Mouse (Mus musculus) liver, embryonic 16.5 days (tissue): ENCODE measurements around the gene Arhgef10l. TPM values are rescaled to one million over a fixed set of nuclear protein-coding genes. Genes with fewer than 3 reads are reported as not detected.
A peak's percentile ranks its signal among the peaks of the same experiment; 100 is the strongest.

Source experiments
- ATAC-seq: fragments of 200-750 bp; cut with Nextera tagmentation; 2 replicates; pipeline ENCODE4 v1.8.0; 2017; ENCODE audit warnings: low read depth, mild to moderate bottlenecking, moderate number of reproducible peaks, moderate library complexity
- H3K27ac ChIP-seq: fragments of 300-500 bp; sonication (generic); 2 replicates; pipeline ENCODE4 v1.5.1; 2014; ENCODE audit warnings: mild to moderate bottlenecking, low read length
- H3K27me3 ChIP-seq: fragments of 300-500 bp; sonication (generic); 2 replicates; pipeline ENCODE4 v1.6.1; 2014; ENCODE audit warnings: low read depth, low read length, mixed read lengths; ENCODE audit not compliant: control insufficient read depth, insufficient read depth
- H3K36me3 ChIP-seq: fragments of 300-500 bp; sonication (generic); 2 replicates; pipeline ENCODE4 v1.6.1; 2014; ENCODE audit warnings: mild to moderate bottlenecking; ENCODE audit not compliant: control insufficient read depth, insufficient read depth
- H3K4me1 ChIP-seq: fragments of 300-500 bp; sonication (generic); 2 replicates; pipeline ENCODE4 v1.6.1; 2014; ENCODE audit warnings: low read depth, low read length, mixed read lengths; ENCODE audit not compliant: control insufficient read depth
- H3K4me2 ChIP-seq: fragments of 300-500 bp; sonication (generic); 2 replicates; pipeline ENCODE4 v1.6.1; 2014; ENCODE audit warnings: low read depth, low read length, mixed read lengths
- H3K4me3 ChIP-seq: fragments of 300-500 bp; sonication (generic); 2 replicates; pipeline ENCODE4 v1.5.1; 2014; ENCODE audit warnings: low read depth, mild to moderate bottlenecking, low read length
- H3K9ac ChIP-seq: fragments of 300-500 bp; sonication (generic); 2 replicates; pipeline ENCODE4 v1.6.1; 2014; ENCODE audit warnings: low read depth, low read length
- H3K9me3 ChIP-seq: fragments of 300-500 bp; sonication (generic); replicated peaks from 2 replicates; pipeline ENCODE4 v1.6.1; 2016; ENCODE audit warnings: low read length; ENCODE audit not compliant: control insufficient read depth
- WGBS: fragments of 180-500 bp; shearing (Covaris S2); extraction: QIAGEN DNeasy Blood & Tissue Kit; methylation state at CpG from one replicate; pipeline ENCODE4 v1.1.7; 2014; ENCODE audit not compliant: insufficient replicate concordance; 5-methylcytosine and 5-hydroxymethylcytosine counted together
- polyA plus RNA-seq: library from polyadenylated mRNA; unstranded; fragments of >200 nt; fragmentation: Nextera tagmentation; extraction: Ambion mirVana; gene quantifications from 2 replicates; pipeline ENCODE4 v1.2.1, GENCODE M21; 2015

Arhgef10l gene
- polyA plus RNA-seq, 1 experiment from 2014 or later, result 6.6 TPM

DNA sequence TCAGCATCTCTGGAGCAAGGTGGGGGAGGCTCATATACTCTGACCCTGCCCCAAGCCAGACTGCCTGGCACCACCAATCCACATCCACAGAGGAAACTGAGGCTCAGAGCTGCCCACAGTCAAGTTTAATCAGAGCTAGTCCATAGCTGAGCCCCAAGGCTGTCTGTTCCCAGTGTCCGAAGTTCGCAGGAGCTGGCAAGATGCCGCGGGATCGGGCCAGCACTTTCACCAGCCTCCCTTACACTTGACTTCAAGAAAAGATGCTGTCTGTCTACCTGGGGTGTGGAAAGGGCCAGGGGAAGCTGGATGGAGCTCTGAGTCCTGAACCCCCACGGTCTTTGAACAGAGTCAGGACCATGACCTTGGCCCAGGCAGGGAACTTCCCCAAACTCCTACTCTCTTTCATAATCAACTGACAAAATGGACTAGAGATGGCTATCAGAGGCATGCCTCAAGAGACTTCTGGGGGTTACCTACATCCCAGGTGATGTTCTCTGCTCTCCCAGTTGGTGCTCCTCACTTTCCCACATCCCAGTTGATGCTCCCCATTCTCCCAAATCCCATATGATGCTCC, 34.4 kb downstream of the Arhgef10l start:
- Histone ChIP-seq H3K4me3 (no peak overlapping the region), H3K4me1 (peaks cover 14% of the 10 kb centered on the region), H3K27ac (no peak overlapping the region), H3K27me3 (no peaks in the 10 kb centered on the region), H3K4me2 (no peak overlapping the region), H3K9ac (no peak overlapping the region; the same call in 1 of the 2 replicates), H3K9me3 (no peaks in the 10 kb centered on the region), H3K36me3 (no peaks in the 10 kb centered on the region)
- ATAC-seq, result no peak
- WGBS, result 62% methylated on average over 6 of the region's 6 CpGs

GRCm38 (mm10) chr4:140630651-140631241, 35.1 kb downstream of the Arhgef10l start:
- Histone ChIP-seq H3K9me3 (no peaks in the 10 kb centered on the region), H3K4me1 (peaks cover 18% of the 10 kb centered on the region), H3K4me2 (no peak overlapping the region), H3K4me3 (no peak overlapping the region), H3K27me3 (no peaks in the 10 kb centered on the region), H3K9ac (no peak overlapping the region; the same call in 1 of the 2 replicates), H3K27ac (no peak overlapping the region), H3K36me3 (no peaks in the 10 kb centered on the region)
- WGBS, result 41% methylated on average over 15 of the region's 15 CpGs
- ATAC-seq, result peak; percentile 6; the same call in 1 of the 2 replicates

- WGBS, result 49% methylated on average over 6 of the region's 6 CpGs
- H3K27ac ChIP-seq, result no peak overlapping the region
- no peak for ATAC-seq
- H3K36me3 ChIP-seq, result no peaks in the 10 kb centered on the region
- no peak overlapping the region for H3K9ac ChIP-seq
- H3K27me3 ChIP-seq, result no peaks in the 10 kb centered on the region
- H3K4me1 ChIP-seq, result peaks cover 22% of the 10 kb centered on the region
- H3K4me2 ChIP-seq, result no peak overlapping the region
- no peaks in the 10 kb centered on the region for H3K9me3 ChIP-seq
- H3K4me3 ChIP-seq, result no peak overlapping the region
These were observed 35.7 kb downstream of the Arhgef10l start for GRCm38 (mm10) chr4:140630136-140630535.

DNA sequence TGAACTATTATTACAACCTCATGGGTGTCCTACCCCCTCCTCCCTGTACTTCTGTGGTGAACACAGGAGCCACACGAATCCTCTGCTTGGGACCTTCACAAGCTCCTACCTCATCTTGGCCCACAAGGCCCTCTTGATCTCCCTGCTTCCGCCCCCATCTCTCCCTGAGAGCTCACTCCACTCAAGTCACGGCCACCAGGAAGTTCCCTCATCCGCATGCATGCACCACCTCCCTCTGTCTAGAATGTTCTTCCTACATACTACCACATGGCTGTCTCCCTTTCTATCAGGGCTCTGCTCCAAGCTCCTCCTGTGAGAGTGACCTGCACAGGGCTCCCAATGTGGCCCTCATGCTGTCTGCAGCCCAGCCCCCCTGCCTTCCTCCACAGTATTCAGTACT, 36.8 kb downstream of the Arhgef10l start:
- H3K27ac ChIP-seq, result no peak overlapping the region
- 50% methylated on average over 4 of the region's 4 CpGs for WGBS
- no peak for ATAC-seq

GRCm38 (mm10) chr4:140628412-140628943, 37.3 kb downstream of the Arhgef10l start:
- no peak overlapping the region for H3K9ac ChIP-seq
- no peak overlapping the region for H3K4me2 ChIP-seq
- no peak for ATAC-seq
- no peak overlapping the region for H3K4me3 ChIP-seq
- H3K27me3 ChIP-seq, result no peaks in the 10 kb centered on the region
- H3K4me1 ChIP-seq, result peaks cover 26% of the 10 kb centered on the region
- no peaks in the 10 kb centered on the region for H3K9me3 ChIP-seq
- 61% methylated on average over 11 of the region's 11 CpGs for WGBS
- no peaks in the 10 kb centered on the region for H3K36me3 ChIP-seq
- H3K27ac ChIP-seq, result no peak overlapping the region

More for the DNA sequence above, 36.8 kb downstream of the Arhgef10l start:
- no peak overlapping the region for H3K4me3 ChIP-seq
- peaks cover 25% of the 10 kb centered on the region for H3K4me1 ChIP-seq
- no peaks in the 10 kb centered on the region for H3K36me3 ChIP-seq
- no peaks in the 10 kb centered on the region for H3K27me3 ChIP-seq
- H3K9ac ChIP-seq, result no peak overlapping the region
- H3K4me2 ChIP-seq, result no peak overlapping the region
- H3K9me3 ChIP-seq, result no peaks in the 10 kb centered on the region

GRCm38 (mm10) chr4:140625651-140626525, 39.9 kb downstream of the Arhgef10l start:
- H3K4me1 ChIP-seq, result peaks cover 19% of the 10 kb centered on the region

GRCm38 (mm10) chr4:140624468-140625176, 41.2 kb downstream of the Arhgef10l start:
- H3K4me1 ChIP-seq, result peaks cover 17% of the 10 kb centered on the region
- WGBS, result 8% methylated on average over 11 of the region's 12 CpGs
- peak overlapping the region; percentile 53 for H3K27ac ChIP-seq
- ATAC-seq, result peak; percentile 44
- H3K36me3 ChIP-seq, result no peaks in the 10 kb centered on the region
- no peak overlapping the region for H3K9ac ChIP-seq
- no peaks in the 10 kb centered on the region for H3K27me3 ChIP-seq
- no peak overlapping the region for H3K4me3 ChIP-seq
- no peaks in the 10 kb centered on the region for H3K9me3 ChIP-seq
- peak overlapping the region; percentile 9; the same call in 1 of the 2 replicates for H3K4me2 ChIP-seq

More at GRCm38 (mm10) chr4:140625651-140626525, 39.9 kb downstream of the Arhgef10l start:
- no peak overlapping the region for H3K27ac ChIP-seq
- H3K9me3 ChIP-seq, result no peaks in the 10 kb centered on the region
- H3K36me3 ChIP-seq, result no peaks in the 10 kb centered on the region
- H3K4me3 ChIP-seq, result no peak overlapping the region
- H3K27me3 ChIP-seq, result no peaks in the 10 kb centered on the region
- ATAC-seq, result peak; percentile 51
- H3K9ac ChIP-seq, result no peak overlapping the region
- H3K4me2 ChIP-seq, result no peak overlapping the region
- WGBS, result 75% methylated on average over 12 of the region's 12 CpGs

DNA sequence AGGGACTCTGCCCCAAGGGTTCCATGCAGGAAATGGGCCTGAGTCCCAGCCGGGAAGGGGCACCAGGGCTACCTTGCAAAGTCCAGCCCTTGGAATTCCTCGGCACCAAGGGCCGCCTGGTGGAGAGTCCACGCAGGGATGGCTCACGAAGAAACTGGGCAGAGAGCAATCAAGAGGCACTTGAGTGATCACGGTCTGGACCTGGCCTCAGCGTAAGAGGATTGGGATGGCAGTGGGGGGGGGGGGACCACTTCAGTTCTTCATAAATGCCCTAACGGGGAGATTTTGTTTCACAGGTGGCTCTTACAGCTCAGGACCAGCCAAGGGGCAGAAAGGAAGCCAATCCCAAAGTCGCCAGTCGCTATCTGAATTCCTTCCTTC, 41.7 kb downstream of the Arhgef10l start:
- no peaks in the 10 kb centered on the region for H3K9me3 ChIP-seq
- H3K4me1 ChIP-seq, result peaks cover 17% of the 10 kb centered on the region
- no peaks in the 10 kb centered on the region for H3K36me3 ChIP-seq
- no peak overlapping the region for H3K4me2 ChIP-seq
- ATAC-seq, result no peak
- no peaks in the 10 kb centered on the region for H3K27me3 ChIP-seq
- 39% methylated on average over 10 of the region's 10 CpGs for WGBS
- H3K9ac ChIP-seq, result no peak overlapping the region
- H3K4me3 ChIP-seq, result no peak overlapping the region
- no peak overlapping the region for H3K27ac ChIP-seq
